Mouse (Mus musculus) hindbrain, embryonic 16.5 days (tissue): ENCODE data around the gene Urb2. TPM values are rescaled to one million over a fixed set of nuclear protein-coding genes. Genes with fewer than 3 reads are reported as not detected.
A peak's percentile ranks its signal among the peaks of the same experiment; 100 is the strongest.

Experiments used
- ATAC-seq: fragments of 200-750 bp; cut with Nextera tagmentation; 2 replicates; pipeline ENCODE4 v1.8.0; 2017; ENCODE audit warnings: moderate TSS enrichment, moderate library complexity
- H3K27ac ChIP-seq: fragments of 300-500 bp; sonication (generic); 2 replicates; pipeline ENCODE4 v1.5.1; 2014; ENCODE audit warnings: low read depth, mild to moderate bottlenecking, control low read depth, low read length, moderate library complexity
- H3K27me3 ChIP-seq: fragments of 300-500 bp; sonication (generic); replicated peaks from 2 replicates; pipeline ENCODE4 v1.6.1; 2014; ENCODE audit warnings: low read length; ENCODE audit not compliant: control insufficient read depth, insufficient read depth
- H3K36me3 ChIP-seq: fragments of 300-500 bp; sonication (generic); 2 replicates; pipeline ENCODE4 v1.6.1; 2014; ENCODE audit warnings: mild to moderate bottlenecking, low read length, moderate library complexity, mixed read lengths; ENCODE audit not compliant: control insufficient read depth, insufficient read depth
- H3K4me1 ChIP-seq: fragments of 300-500 bp; sonication (generic); 2 replicates; pipeline ENCODE4 v1.6.1; 2014; ENCODE audit warnings: low read depth, low read length; ENCODE audit not compliant: control insufficient read depth, insufficient read depth
- H3K4me2 ChIP-seq: fragments of 300-500 bp; sonication (generic); 2 replicates; pipeline ENCODE4 v1.6.1; 2014; ENCODE audit warnings: mild to moderate bottlenecking, low read length, control low read depth, moderate library complexity
- H3K4me3 ChIP-seq: fragments of 300-500 bp; sonication (generic); 2 replicates; pipeline ENCODE4 v1.5.1; 2014; ENCODE audit warnings: mild to moderate bottlenecking, low read length, control low read depth, moderate library complexity
- H3K9ac ChIP-seq: fragments of 300-500 bp; sonication (generic); 2 replicates; pipeline ENCODE4 v1.6.1; 2014; ENCODE audit warnings: low read depth, mild to moderate bottlenecking, control low read depth, low read length, moderate library complexity
- H3K9me3 ChIP-seq: fragments of 300-500 bp; sonication (generic); 2 replicates; pipeline ENCODE4 v1.6.1; 2014; ENCODE audit warnings: mild to moderate bottlenecking, low read length, moderate library complexity; ENCODE audit not compliant: control insufficient read depth
- WGBS: fragments of 180-500 bp; shearing (Covaris S2); extraction: QIAGEN DNeasy Blood & Tissue Kit; methylation state at CpG from one replicate; pipeline ENCODE4 v1.1.7; 2014; 5-methylcytosine and 5-hydroxymethylcytosine counted together
- polyA plus RNA-seq: library from polyadenylated mRNA; unstranded; fragments of >200 nt; fragmentation: Nextera tagmentation; extraction: Ambion mirVana; gene quantifications from 2 replicates; pipeline ENCODE4 v1.2.1, GENCODE M21; 2015

The Urb2 gene
- polyA plus RNA-seq, 1 experiment from 2014 or later = 2.6 TPM

DNA sequence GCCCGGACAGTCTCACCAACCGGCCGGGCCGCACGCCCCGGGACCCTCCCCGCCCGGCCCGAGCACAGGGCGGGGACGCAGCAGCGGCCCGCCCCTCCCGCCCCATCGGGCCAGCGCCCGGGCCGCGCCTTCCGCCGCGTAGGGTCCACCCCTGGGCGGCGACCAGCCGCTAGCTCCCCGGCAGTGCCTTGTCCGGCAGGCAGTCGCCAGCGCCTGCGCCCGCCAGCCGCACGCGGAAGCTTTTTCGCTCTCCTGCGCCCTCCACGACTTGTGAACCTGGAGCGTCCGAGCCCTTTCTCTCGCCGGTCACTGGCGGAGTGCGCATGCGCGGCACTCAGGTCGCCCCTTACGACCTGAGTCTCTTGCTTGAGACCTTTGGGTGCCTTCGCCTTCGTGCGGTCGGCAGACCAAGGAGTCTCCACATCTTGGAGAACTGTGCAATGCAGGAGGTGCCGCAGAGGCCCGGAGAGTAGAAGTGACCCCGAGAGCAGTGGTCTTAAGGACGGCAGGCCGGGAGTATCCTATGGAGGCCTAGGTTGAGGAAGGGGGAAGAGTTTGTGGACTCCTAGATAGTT lies 38.4 kb upstream of the Urb2 start, which contains the start of gene Abcb10:
TSS of gene Abcb10 (minus strand) at position 297 of the 575 bp plus-strand sequence.
- ATAC-seq = peak; percentile 94
- peak within 1 kb of the TSS; percentile 74 for H3K4me2 ChIP-seq
- H3K9me3 ChIP-seq = no peaks in the 10 kb centered on the region
- H3K4me1 ChIP-seq = peaks cover 13% of the 10 kb centered on the region
- H3K27me3 ChIP-seq = no peaks in the 10 kb centered on the region
- peak within 1 kb of the TSS; percentile 88 for H3K9ac ChIP-seq
- H3K36me3 ChIP-seq = no peaks in the 10 kb centered on the region
- H3K4me3 ChIP-seq = peak within 1 kb of the TSS; percentile 88
- WGBS = under 1% methylated on average over 51 of the region's 56 CpGs
- H3K27ac ChIP-seq = peak within 1 kb of the TSS; percentile 29

DNA sequence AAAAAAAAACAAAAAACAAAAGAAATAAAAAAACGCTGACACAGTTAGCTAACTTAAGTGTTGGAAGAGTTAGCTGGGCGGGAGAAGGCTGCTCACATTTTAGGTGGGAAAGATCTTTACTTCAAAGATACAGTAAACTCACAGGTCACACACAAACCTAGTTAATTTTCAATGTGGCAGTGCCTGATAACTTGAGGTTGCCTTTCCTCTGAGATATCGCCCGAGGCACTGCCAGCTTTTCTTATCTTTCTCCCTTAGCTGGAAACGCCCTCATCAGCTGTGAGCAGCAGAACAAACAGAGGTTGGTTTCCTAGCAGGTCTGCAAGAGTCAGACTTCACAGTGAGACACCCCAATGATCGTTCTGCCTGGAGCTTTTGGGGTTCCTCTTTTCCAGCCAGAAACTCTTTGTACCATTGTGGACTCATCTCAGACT lies 32.7 kb upstream of the Urb2 start:
- no peak overlapping the region for H3K4me3 ChIP-seq
- no peak overlapping the region for H3K4me2 ChIP-seq
- H3K9me3 ChIP-seq = no peaks in the 10 kb centered on the region
- H3K9ac ChIP-seq = no peak overlapping the region
- no peak for ATAC-seq
- no peaks in the 10 kb centered on the region for H3K36me3 ChIP-seq
- H3K27me3 ChIP-seq = no peaks in the 10 kb centered on the region
- WGBS = 77% methylated on average over 6 of the region's 6 CpGs
- no peak overlapping the region for H3K27ac ChIP-seq
- no peaks in the 10 kb centered on the region for H3K4me1 ChIP-seq

DNA sequence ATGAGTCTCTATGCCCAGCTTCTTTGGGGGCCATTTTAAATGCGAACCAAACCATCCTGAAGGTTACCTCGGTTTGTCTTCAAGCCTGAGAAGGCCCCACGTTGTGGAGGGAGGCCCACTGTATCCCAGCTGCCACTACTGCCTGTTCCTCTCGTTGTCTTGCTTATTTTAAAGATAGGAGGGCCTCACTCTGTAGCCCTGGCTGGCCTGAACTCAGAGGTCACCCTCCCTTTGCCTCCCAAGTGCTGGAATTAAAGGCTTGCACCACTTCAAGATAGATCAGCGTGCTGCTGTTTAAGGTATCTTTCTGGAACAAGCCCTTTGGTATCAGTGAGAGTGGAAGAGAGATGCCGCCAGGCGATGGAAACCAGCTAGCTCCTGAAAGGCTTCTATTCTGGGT lies 32.2 kb upstream of the Urb2 start:
- ATAC-seq = no peak
- no peak overlapping the region for H3K4me2 ChIP-seq
- no peak overlapping the region for H3K4me3 ChIP-seq
- H3K4me1 ChIP-seq = no peaks in the 10 kb centered on the region
- H3K27ac ChIP-seq = no peak overlapping the region
- H3K9me3 ChIP-seq = no peaks in the 10 kb centered on the region
- no peaks in the 10 kb centered on the region for H3K27me3 ChIP-seq
- H3K36me3 ChIP-seq = no peaks in the 10 kb centered on the region
- 76% methylated on average over 7 of the region's 7 CpGs for WGBS
- no peak overlapping the region for H3K9ac ChIP-seq

DNA sequence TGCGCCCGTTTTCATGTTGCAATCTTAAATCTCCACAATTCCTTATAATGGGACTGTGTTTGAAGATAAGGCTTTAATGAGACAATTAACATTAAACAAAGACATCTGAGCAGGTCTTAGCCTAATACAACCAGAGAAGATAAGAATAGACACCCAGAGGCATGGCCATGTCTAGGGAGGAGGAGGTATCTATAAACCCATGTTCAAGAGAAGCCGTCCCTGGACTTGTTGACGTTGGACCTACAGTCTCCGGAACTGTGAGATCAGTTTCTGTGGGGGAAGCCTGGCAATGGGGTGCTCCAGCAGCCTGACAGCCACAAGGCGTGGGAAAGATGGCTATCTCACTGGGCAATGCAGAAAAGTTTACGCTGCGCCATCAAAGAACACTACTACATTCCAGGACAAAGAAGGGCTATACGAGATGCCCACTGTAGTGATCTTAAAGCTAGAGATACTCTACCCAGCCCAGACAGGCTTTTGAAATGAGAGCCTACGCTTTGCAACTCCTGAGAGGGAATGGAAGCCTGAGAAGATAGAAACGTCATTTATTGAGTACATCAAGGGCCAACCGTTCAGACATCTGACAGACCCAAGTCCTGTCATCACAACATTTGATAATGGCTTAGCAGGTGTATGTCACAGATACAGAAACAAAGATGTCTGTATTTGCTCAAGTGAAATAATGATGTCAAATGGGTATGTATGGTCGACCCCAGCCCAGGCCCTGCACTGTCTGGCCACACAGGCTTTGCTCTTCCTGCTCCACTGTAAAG lies 30.8 kb upstream of the Urb2 start:
- no peak for ATAC-seq
- Histone ChIP-seq H3K4me2 (no peak overlapping the region), H3K4me1 (no peaks in the 10 kb centered on the region), H3K9ac (no peak overlapping the region), H3K27ac (no peak overlapping the region), H3K27me3 (no peaks in the 10 kb centered on the region), H3K4me3 (no peak overlapping the region), H3K36me3 (no peaks in the 10 kb centered on the region), H3K9me3 (no peaks in the 10 kb centered on the region)
- WGBS = 92% methylated on average over 13 of the region's 13 CpGs

DNA sequence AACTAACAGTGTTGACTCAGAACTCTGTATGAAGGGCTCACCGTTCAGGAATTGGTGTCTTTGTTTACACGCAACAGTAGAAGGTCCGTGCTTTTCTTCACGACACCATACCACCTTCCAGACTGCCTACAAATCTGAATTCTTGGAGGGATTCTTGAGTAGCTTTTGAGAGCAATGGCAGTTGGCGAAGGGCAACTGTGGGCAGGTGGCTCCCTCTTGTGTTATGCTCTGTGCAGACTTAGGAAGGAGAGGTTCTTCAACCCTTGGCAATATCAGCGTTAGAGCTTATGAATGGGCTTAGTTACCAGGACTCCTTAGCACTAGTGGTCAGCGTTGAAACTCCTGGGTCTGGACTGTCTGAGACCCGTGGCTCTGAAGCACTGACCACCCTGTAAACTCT lies 28.7 kb upstream of the Urb2 start:
- Histone ChIP-seq H3K36me3 (peaks cover 11% of the 10 kb centered on the region), H3K27ac (no peak overlapping the region), H3K4me3 (no peak overlapping the region), H3K27me3 (no peaks in the 10 kb centered on the region), H3K4me2 (no peak overlapping the region), H3K9ac (no peak overlapping the region), H3K4me1 (no peaks in the 10 kb centered on the region), H3K9me3 (no peaks in the 10 kb centered on the region)
- WGBS = 87% methylated on average over 8 of the region's 8 CpGs
- no peak for ATAC-seq

DNA sequence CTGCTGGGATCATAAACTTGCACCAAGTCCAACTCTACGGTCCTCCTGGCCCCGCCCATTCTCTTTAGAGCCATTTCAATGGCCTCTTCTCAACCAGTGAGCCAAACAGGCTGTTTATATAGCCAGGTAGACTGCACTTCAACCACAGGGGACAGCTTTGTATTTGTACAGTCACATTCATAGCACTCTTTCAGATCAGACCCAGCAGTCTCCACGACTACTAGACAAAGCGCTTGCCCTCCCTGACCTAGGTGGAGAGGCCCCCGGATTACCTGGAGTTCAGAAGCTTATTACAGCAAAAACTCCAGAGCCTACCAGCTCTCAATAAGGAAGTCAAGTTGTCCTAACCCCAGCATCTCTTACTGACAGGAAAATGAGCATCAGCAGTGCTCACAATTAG lies 27.7 kb upstream of the Urb2 start:
- ATAC-seq = no peak
- Histone ChIP-seq H3K27ac (no peak overlapping the region), H3K4me1 (no peaks in the 10 kb centered on the region), H3K9ac (no peak overlapping the region), H3K36me3 (peaks cover 11% of the 10 kb centered on the region), H3K4me3 (no peak overlapping the region), H3K27me3 (no peaks in the 10 kb centered on the region), H3K4me2 (no peak overlapping the region), H3K9me3 (no peaks in the 10 kb centered on the region)
- 95% methylated on average over 5 of the region's 5 CpGs for WGBS

DNA sequence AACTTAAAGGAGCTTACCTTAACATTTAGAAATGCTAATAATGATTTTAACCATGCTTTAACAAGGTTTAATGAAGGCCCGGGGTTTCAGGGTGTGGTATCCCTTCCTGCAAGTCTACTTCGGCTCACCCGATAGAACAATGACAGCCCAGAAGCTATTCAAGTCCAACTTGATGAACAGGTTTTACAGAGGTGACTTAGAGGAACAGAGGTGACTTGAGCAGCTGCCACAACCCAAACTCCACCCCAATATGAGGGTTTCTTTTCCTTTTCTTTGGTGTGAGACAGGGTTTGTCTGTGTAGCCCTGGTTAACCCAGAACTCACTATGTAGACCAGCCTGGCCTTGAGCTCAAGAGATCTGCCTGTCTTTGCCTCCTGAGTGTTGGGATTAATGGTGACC lies 27.3 kb upstream of the Urb2 start:
- Histone ChIP-seq H3K4me1 (no peaks in the 10 kb centered on the region), H3K4me2 (no peak overlapping the region), H3K4me3 (no peak overlapping the region), H3K27me3 (no peaks in the 10 kb centered on the region), H3K36me3 (peaks cover 11% of the 10 kb centered on the region), H3K9ac (no peak overlapping the region), H3K9me3 (no peaks in the 10 kb centered on the region), H3K27ac (no peak overlapping the region)
- no peak for ATAC-seq
- WGBS = 97% methylated on average over 3 of the region's 3 CpGs

DNA sequence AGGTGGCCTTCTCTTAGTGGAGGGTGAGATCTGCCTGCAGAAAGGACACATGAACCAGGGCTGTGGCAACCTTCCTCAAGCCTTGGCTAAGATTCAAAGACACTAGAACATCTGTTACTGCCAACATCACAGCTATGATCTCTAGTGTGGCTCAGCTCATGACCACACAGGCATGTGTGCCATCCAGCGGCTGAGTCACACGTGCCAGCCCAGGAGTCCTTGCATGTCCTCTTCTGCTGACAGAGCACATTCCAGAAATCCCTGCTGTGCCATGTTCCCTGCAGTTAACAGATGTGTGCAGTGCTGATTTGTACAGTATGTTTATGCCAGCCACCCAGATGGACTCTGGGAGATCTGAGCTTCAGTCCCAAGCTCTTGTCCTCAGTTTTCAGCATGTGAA lies 21.7 kb upstream of the Urb2 start:
- H3K9me3 ChIP-seq = no peaks in the 10 kb centered on the region
- H3K36me3 ChIP-seq = peaks cover 30% of the 10 kb centered on the region
- H3K9ac ChIP-seq = no peak overlapping the region
- no peak overlapping the region for H3K4me3 ChIP-seq
- no peaks in the 10 kb centered on the region for H3K4me1 ChIP-seq
- no peak overlapping the region for H3K27ac ChIP-seq
- H3K4me2 ChIP-seq = no peak overlapping the region
- 87% methylated on average over 2 of the region's 2 CpGs for WGBS
- ATAC-seq = no peak
- H3K27me3 ChIP-seq = no peaks in the 10 kb centered on the region

DNA sequence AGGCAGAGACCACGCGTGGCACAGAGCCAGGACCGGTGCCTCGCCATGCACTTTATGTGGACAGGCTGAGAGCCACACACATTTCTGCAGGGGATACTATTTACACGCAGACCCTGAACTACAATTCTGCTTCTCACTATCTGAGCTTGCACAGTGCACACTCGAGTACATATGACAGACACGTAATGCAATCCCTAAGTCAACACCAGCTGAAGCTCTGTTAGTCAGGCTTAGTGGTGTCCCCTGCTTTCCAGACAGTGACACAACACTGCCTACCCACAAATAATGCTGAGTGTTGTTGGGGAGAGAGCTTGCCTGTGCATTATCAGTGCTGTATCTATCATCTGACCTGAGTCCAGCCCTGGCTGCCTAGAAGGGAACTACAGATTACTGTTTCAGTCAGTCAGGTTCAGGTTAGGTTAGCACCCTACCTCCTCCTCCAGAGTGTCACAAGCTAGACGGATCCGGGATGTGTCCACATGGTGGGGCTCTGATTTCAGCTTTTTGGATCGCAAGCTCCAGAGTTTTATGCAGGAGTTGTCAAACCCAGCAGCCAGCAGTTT lies 18.7 kb upstream of the Urb2 start:
- no peaks in the 10 kb centered on the region for H3K27me3 ChIP-seq
- peaks cover 30% of the 10 kb centered on the region for H3K36me3 ChIP-seq
- H3K9me3 ChIP-seq = no peaks in the 10 kb centered on the region
- H3K27ac ChIP-seq = no peak overlapping the region
- 96% methylated on average over 10 of the region's 10 CpGs for WGBS
- H3K9ac ChIP-seq = no peak overlapping the region
- H3K4me3 ChIP-seq = no peak overlapping the region
- ATAC-seq = no peak
- H3K4me2 ChIP-seq = no peak overlapping the region
- no peaks in the 10 kb centered on the region for H3K4me1 ChIP-seq
